7 mouse cellular contexts compared by ENCODE assay signal in genomic region chr6:38695380-38696054, GRCm38 (mm10). TPM values are rescaled to one million over a fixed set of nuclear protein-coding genes. Genes with fewer than 3 reads are reported as not detected.
DNase-seq lines count a peak whose midpoint lies in the region; ATAC-seq and TF ChIP-seq lines count a peak whose summit lies in the region.

No protein-coding gene starts in this region.

- H3K4me2 ChIP-seq in intestine, postnatal 0 days (replicated peaks; ENCODE audit: low read depth), result no peak overlapping the region
- H3K4me2 ChIP-seq in midbrain, embryonic 13.5 days (replicated peaks), result no peak overlapping the region

- intact Hi-C loops in left cerebral cortex, postnatal 36 days (cut with DNase I), result loop anchor here (2.0 to 5.0 kb wide), 2 partner anchors 33 to 45 kb away; partner anchors contain the start of gene Clec2l

- no peak overlapping the region for H3K9ac ChIP-seq in intestine, postnatal 0 days (ENCODE audit: low read depth, low read length)
- no peak overlapping the region for H3K9ac ChIP-seq in midbrain, embryonic 13.5 days (replicated peaks)

- ATAC-seq in intestine, postnatal 0 days, result peak; percentile 52
- ATAC-seq in midbrain, embryonic 13.5 days, result peak; percentile 69

- WGBS in intestine, postnatal 0 days, result 32% methylated on average over 9 of the region's 9 CpGs
- WGBS in midbrain, embryonic 13.5 days, result 25% methylated on average over 9 of the region's 9 CpGs

- no peaks in the 10 kb centered on the region for H3K9me3 ChIP-seq in intestine, postnatal 0 days (ENCODE audit: control insufficient read depth)
- no peaks in the 10 kb centered on the region for H3K9me3 ChIP-seq in midbrain, embryonic 13.5 days

- H3K27me3 ChIP-seq in intestine, postnatal 0 days (replicated peaks; ENCODE audit: control insufficient read depth, insufficient read depth, low read length), result no peaks in the 10 kb centered on the region
- no peaks in the 10 kb centered on the region for H3K27me3 ChIP-seq in midbrain, embryonic 13.5 days

- TF ChIP-seq CTCF in intestine, postnatal 0 days (IDR thresholded peaks at IDR 0.05; ENCODE audit: low read depth), result peak; percentile 91

- DNase-seq in adrenal gland, adult 2 months, result peak; percentile 78
- peak; percentile 95 for DNase-seq in embryo, embryonic 10.5 days (ENCODE audit: low spot score)
- peak; percentile 48 for DNase-seq in gastrocnemius, postnatal 25 days
- peak; percentile 78 to 83 for DNase-seq in left cerebral cortex, postnatal 36 days (ENCODE audit: low spot score in 2 of 2)
- DNase-seq in spleen, adult 18-20 months, result peak; percentile 35 to 70

- H3K27ac ChIP-seq in intestine, postnatal 0 days (ENCODE audit: low read depth, low read length), result no peak overlapping the region
- H3K27ac ChIP-seq in midbrain, embryonic 13.5 days, result no peak overlapping the region

- no peak overlapping the region for H3K4me3 ChIP-seq in intestine, postnatal 0 days (ENCODE audit: low read depth, low read length)
- H3K4me3 ChIP-seq in midbrain, embryonic 13.5 days (replicated peaks), result no peak overlapping the region

- no peaks in the 10 kb centered on the region for H3K4me1 ChIP-seq in intestine, postnatal 0 days (replicated peaks; ENCODE audit: control insufficient read depth, insufficient read depth, low read length)
- peaks cover 9% of the 10 kb centered on the region; the same call in 1 of the 2 replicates for H3K4me1 ChIP-seq in midbrain, embryonic 13.5 days (replicated peaks)

- peaks cover 58% of the 10 kb centered on the region for H3K36me3 ChIP-seq in intestine, postnatal 0 days (ENCODE audit: control insufficient read depth, insufficient read depth)
- peaks cover 74% of the 10 kb centered on the region for H3K36me3 ChIP-seq in midbrain, embryonic 13.5 days

RNA-seq across cellular contexts. Expression of gene Clec2l, which starts 32.6 kb away (rescaled TPM):
- total RNA-seq in adrenal gland, adult 2 months (2021), result 1 to 10 TPM; 1.6 to 3.4 TPM
- 4.3 and 6.4 TPM in 2 replicates for polyA plus RNA-seq in adrenal gland, adult 2 months (2012; rRNA removed)
- total RNA-seq in gastrocnemius, postnatal 25 days (2021), result under 1 TPM; 0.19 to 0.64 TPM
- 0.81 and 0.92 TPM in 2 replicates for polyA plus RNA-seq in intestine, postnatal 0 days (2015; fragmentation: Nextera tagmentation; extraction: Ambion mirVana)
- total RNA-seq in left cerebral cortex, postnatal 36 days (2021), result 10 to 100 TPM; 74.5 to 92.6 TPM
- polyA plus RNA-seq in midbrain, embryonic 13.5 days (2015; fragmentation: Nextera tagmentation; extraction: Ambion mirVana), result 5.6 and 6.2 TPM in 2 replicates

RNA-seq across cellular contexts. Expression of gene Klrg2, which starts 58.5 kb away (rescaled TPM):
- total RNA-seq in adrenal gland, adult 2 months (2021), result 1 to 10 TPM; 3.6 to 6.4 TPM
- polyA plus RNA-seq in adrenal gland, adult 2 months (2012; rRNA removed), result 6.5 and 8.2 TPM in 2 replicates
- total RNA-seq in gastrocnemius, postnatal 25 days (2021), result under 1 TPM; 0.38 to 0.41 TPM
- polyA plus RNA-seq in intestine, postnatal 0 days (2015; fragmentation: Nextera tagmentation; extraction: Ambion mirVana), result 0.31 and 0.44 TPM in 2 replicates
- total RNA-seq in left cerebral cortex, postnatal 36 days (2021), result 1 to 10 TPM in 1 of 2 experiments, under 1 TPM in 1; 0.74 to 1.4 TPM
- polyA plus RNA-seq in midbrain, embryonic 13.5 days (2015; fragmentation: Nextera tagmentation; extraction: Ambion mirVana), result 0.12 TPM in 1 of 2 replicates, not detected in the other

Comparison
In these comparisons a context has a peak if more than half of its experiments do, and no peak if none do; other contexts are left out.
1. RNA of gene Clec2l, which starts 32.6 kb away (total RNA-seq): 74.5 to 92.6 TPM in left cerebral cortex, postnatal 36 days; 1.6 to 3.4 TPM in adrenal gland, adult 2 months and 0.19 to 0.64 TPM in gastrocnemius, postnatal 25 days; every median in the first group is over 10 times any median in the second.
2. Peak in every context shown above with its lines, with median percentiles within 50 percentile points of each other: DNase-seq.